In genomic region chrX:51019884-51020283, GRCm38 (mm10) we compare ENCODE assay signal across 8 mouse cellular contexts. TPM values are rescaled to one million over a fixed set of nuclear protein-coding genes. Genes with fewer than 3 reads are reported as not detected.
DNase-seq lines count a peak whose midpoint lies in the region; ATAC-seq and TF ChIP-seq lines count a peak whose summit lies in the region.

No protein-coding gene starts in this region.

- peak overlapping the region; percentile 99 for H3K27ac ChIP-seq in heart, postnatal 0 days (ENCODE audit: low read depth)
- H3K27ac ChIP-seq in liver, embryonic 16.5 days (ENCODE audit: low read length), result peak overlapping the region; percentile 3

- H3K9me3 ChIP-seq in heart, postnatal 0 days (replicated peaks; ENCODE audit: control insufficient read depth, low read length), result no peaks in the 10 kb centered on the region
- no peaks in the 10 kb centered on the region for H3K9me3 ChIP-seq in liver, embryonic 16.5 days (replicated peaks; ENCODE audit: control insufficient read depth, low read length)

- peak overlapping the region; percentile 66 for H3K4me2 ChIP-seq in heart, postnatal 0 days (ENCODE audit: low read depth, low read length)
- peak overlapping the region; percentile 71 for H3K4me2 ChIP-seq in liver, embryonic 16.5 days (ENCODE audit: low read depth, low read length)

- H3K27me3 ChIP-seq in heart, postnatal 0 days (ENCODE audit: control insufficient read depth, insufficient read depth, low read length), result no peaks in the 10 kb centered on the region
- no peaks in the 10 kb centered on the region for H3K27me3 ChIP-seq in liver, embryonic 16.5 days (ENCODE audit: control insufficient read depth, insufficient read depth, low read depth, low read length)

- DNase-seq in layer of hippocampus, postnatal 10 days (ENCODE audit: low spot score in 2 of 2), result peak; percentile 5 to 23
- no peak for DNase-seq in layer of hippocampus, adult 8-10 months (ENCODE audit: low spot score in 2 of 2)
- peak; percentile 68 for DNase-seq in adipocyte (ENCODE audit: low spot score)
- DNase-seq in embryo, embryonic 10.5 days (ENCODE audit: low spot score), result peak; percentile 64
- DNase-seq in heart, postnatal 0 days (ENCODE audit: low spot score), result peak; percentile 31
- peak; percentile 20 to 45 for DNase-seq in spleen, adult 18-20 months
- DNase-seq in right cerebral cortex, adult 2 months (ENCODE audit: low spot score in 2 of 2), result no peak

- WGBS in heart, postnatal 0 days, result 27% methylated on average over 2 of the region's 2 CpGs
- 34% methylated on average over 2 of the region's 2 CpGs for WGBS in liver, embryonic 16.5 days (ENCODE audit: insufficient replicate concordance)

- H3K4me3 ChIP-seq in heart, postnatal 0 days (ENCODE audit: low read depth, low read length), result peak overlapping the region; percentile 70
- H3K4me3 ChIP-seq in liver, embryonic 16.5 days (ENCODE audit: low read depth, low read length), result no peak overlapping the region

- H3K9ac ChIP-seq in heart, postnatal 0 days (replicated peaks; ENCODE audit: low read depth, low read length), result no peak overlapping the region
- no peak overlapping the region for H3K9ac ChIP-seq in liver, embryonic 16.5 days (ENCODE audit: low read depth, low read length)

- H3K36me3 ChIP-seq in heart, postnatal 0 days (replicated peaks; ENCODE audit: control insufficient read depth, insufficient read depth, low read length), result no peaks in the 10 kb centered on the region
- H3K36me3 ChIP-seq in liver, embryonic 16.5 days (ENCODE audit: control insufficient read depth, insufficient read depth), result no peaks in the 10 kb centered on the region; the same call in 1 of the 2 replicates

- H3K4me1 ChIP-seq in heart, postnatal 0 days (ENCODE audit: control insufficient read depth, insufficient read depth), result no peaks in the 10 kb centered on the region
- H3K4me1 ChIP-seq in liver, embryonic 16.5 days (ENCODE audit: control insufficient read depth, low read depth, low read length), result no peaks in the 10 kb centered on the region; the same call in 1 of the 2 replicates

- peak; percentile 52 for ATAC-seq in heart, postnatal 0 days (ENCODE audit: insufficient read depth, low read depth)
- peak; percentile 41 for ATAC-seq in liver, embryonic 16.5 days (ENCODE audit: low read depth)

- peak; percentile 51 for TF ChIP-seq CTCF in heart, postnatal 0 days (IDR thresholded peaks at IDR 0.05; ENCODE audit: low read depth)

- TF ChIP-seq EP300 in heart, postnatal 0 days (IDR thresholded peaks at IDR 0.05; ENCODE audit: low read depth), result no peak

RNA-seq across cellular contexts. Expression of gene Rap2c, which starts 2.1 kb away (rescaled TPM):
- total RNA-seq in layer of hippocampus, postnatal 10 days (2021), result 10 to 100 TPM; 29.3 to 32.1 TPM
- total RNA-seq in layer of hippocampus, adult 8-10 months (2022), result 10 to 100 TPM; 27.9 to 29.4 (median 28.2) TPM
- 13.5 and 24.7 TPM in 2 replicates for total RNA-seq in heart, postnatal 0 days (2014; rRNA removed; ENCODE audit: low replicate concordance)
- 9.3 and 10.0 TPM in 2 replicates for polyA plus RNA-seq in heart, postnatal 0 days (2015; fragmentation: Nextera tagmentation; extraction: Ambion mirVana)
- 7.6 and 8.5 TPM in 2 replicates for polyA plus RNA-seq in liver, embryonic 16.5 days (2015; fragmentation: Nextera tagmentation; extraction: Ambion mirVana)

Comparison
In these comparisons a context has a peak if more than half of its experiments do, and no peak if none do; other contexts are left out.
1. DNase-seq: peak in layer of hippocampus, postnatal 10 days (2 of 2), adipocyte (single experiment), embryo, embryonic 10.5 days (single experiment), heart, postnatal 0 days (single experiment) and spleen, adult 18-20 months (2 of 2); none in layer of hippocampus, adult 8-10 months (0 of 2) and right cerebral cortex, adult 2 months (0 of 2).